Mouse (Mus musculus) neural tube, embryonic 11.5 days (tissue): ENCODE data around the gene Xylt2. TPM values are rescaled to one million over a fixed set of nuclear protein-coding genes. Genes with fewer than 3 reads are reported as not detected.

Experiments used
- ATAC-seq: fragments of 200-750 bp; cut with Nextera tagmentation; 2 replicates; pipeline ENCODE4 v1.8.0; 2017; ENCODE audit warnings: moderate number of reproducible peaks, mild to moderate bottlenecking, moderate TSS enrichment, moderate library complexity; ENCODE audit not compliant: insufficient read depth, low FRiP score, low TSS enrichment
- DNase-seq: peaks from one replicate; pipeline ENCODE4 v3.0.0-alpha.2; 2015; ENCODE audit warnings: low spot score
- H3K27ac ChIP-seq: fragments of 300-500 bp; sonication (generic); 2 replicates; pipeline ENCODE4 v1.5.1; 2014; ENCODE audit warnings: low read depth, mild to moderate bottlenecking, low read length
- H3K27me3 ChIP-seq: fragments of 300-500 bp; sonication (generic); 2 replicates; pipeline ENCODE4 v1.6.1; 2014; ENCODE audit warnings: mild to moderate bottlenecking, low read length, mixed read lengths; ENCODE audit not compliant: control insufficient read depth, insufficient read depth
- H3K36me3 ChIP-seq: fragments of 300-500 bp; sonication (generic); 2 replicates; pipeline ENCODE4 v1.6.1; 2014; ENCODE audit warnings: mild to moderate bottlenecking, low read length, moderate library complexity, mixed read lengths; ENCODE audit not compliant: control insufficient read depth, insufficient read depth
- H3K4me1 ChIP-seq: fragments of 300-500 bp; sonication (generic); 2 replicates; pipeline ENCODE4 v1.6.1; 2014; ENCODE audit warnings: low read length, mixed read lengths; ENCODE audit not compliant: control insufficient read depth, insufficient read depth
- H3K4me2 ChIP-seq: fragments of 300-500 bp; sonication (generic); 2 replicates; pipeline ENCODE4 v1.6.1; 2014; ENCODE audit warnings: low read depth, mild to moderate bottlenecking, moderate library complexity
- H3K4me3 ChIP-seq: fragments of 300-500 bp; sonication (generic); 2 replicates; pipeline ENCODE4 v1.5.1; 2014; ENCODE audit warnings: low read depth, low read length
- H3K9ac ChIP-seq: fragments of 300-500 bp; sonication (generic); 2 replicates; pipeline ENCODE4 v1.6.1; 2014; ENCODE audit warnings: mild to moderate bottlenecking, low read length
- H3K9me3 ChIP-seq: fragments of 300-500 bp; sonication (generic); 2 replicates; pipeline ENCODE4 v1.6.1; 2016; ENCODE audit warnings: low read length; ENCODE audit not compliant: control insufficient read depth
- WGBS: fragments of 180-500 bp; shearing (Covaris S2); extraction: QIAGEN DNeasy Blood & Tissue Kit; methylation state at CpG from one replicate; pipeline ENCODE4 v1.1.7; 2014; 5-methylcytosine and 5-hydroxymethylcytosine counted together
- polyA plus RNA-seq: library from polyadenylated mRNA; unstranded; fragments of >200 nt; fragmentation: Nextera tagmentation; extraction: Ambion mirVana; gene quantifications from 2 replicates; pipeline ENCODE4 v1.2.1, GENCODE M21; 2014

Gene Xylt2
- 14.2 and 17.0 TPM in 2 replicates for polyA plus RNA-seq

DNA sequence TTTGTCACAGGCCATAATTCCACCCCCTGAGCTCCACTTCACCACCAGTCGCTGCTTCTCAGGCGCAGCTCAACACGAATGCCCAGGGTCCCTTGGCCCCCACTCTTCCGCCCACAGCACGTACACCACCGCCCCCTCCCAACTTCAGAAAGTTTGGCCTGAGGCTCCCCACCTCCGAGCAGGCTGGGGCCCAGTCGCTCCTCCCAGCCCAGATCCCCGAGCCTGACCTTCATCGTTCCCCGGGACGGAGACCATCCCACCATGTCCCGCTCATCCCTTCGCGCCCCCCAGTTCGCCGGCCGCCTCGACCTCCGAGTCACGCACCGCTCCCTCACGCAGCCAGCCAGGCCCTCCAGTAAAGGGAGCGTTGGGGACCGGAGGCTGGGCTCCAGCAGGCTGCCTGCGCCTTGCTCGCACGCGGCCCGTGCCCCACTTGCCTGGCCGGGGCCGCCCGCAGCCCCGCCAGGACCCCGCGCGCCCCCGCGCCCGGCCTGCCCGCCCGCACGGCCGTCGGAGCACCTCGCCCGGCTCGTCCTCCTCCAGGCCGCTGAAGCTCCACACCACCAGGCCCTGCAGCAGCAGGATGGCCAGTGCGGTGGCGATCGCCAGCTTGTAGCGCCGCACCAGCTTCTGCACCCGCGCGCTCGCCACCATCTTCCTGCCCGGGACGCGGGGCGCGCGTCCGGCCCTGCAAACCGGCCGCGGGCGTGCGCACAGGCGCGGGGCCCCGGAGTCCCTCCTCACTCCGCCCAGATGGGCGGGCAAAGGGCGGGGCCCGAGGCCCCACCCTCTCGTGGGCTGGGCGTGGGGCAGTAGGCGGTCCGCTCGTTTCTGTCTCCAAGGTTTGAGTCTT, at the start of gene Xylt2:
TSS of gene Xylt2 (minus strand) at position 762 of the 853 bp plus-strand sequence.
- peak within 1 kb of the TSS; percentile 97 for H3K9ac ChIP-seq
- H3K27ac ChIP-seq: peak within 1 kb of the TSS; percentile 89
- DNase-seq (peak; percentile 98), ATAC-seq (peak; percentile 94)
- under 1% methylated on average over 75 of the region's 82 CpGs for WGBS
- no peaks in the 10 kb centered on the region; the same call in 1 of the 2 replicates for H3K36me3 ChIP-seq
- H3K4me3 ChIP-seq: peak within 1 kb of the TSS; percentile 94
- H3K27me3 ChIP-seq: no peaks in the 10 kb centered on the region
- peaks cover 11% of the 10 kb centered on the region for H3K4me1 ChIP-seq
- peak within 1 kb of the TSS; percentile 83 for H3K4me2 ChIP-seq
- H3K9me3 ChIP-seq: no peaks in the 10 kb centered on the region

DNA sequence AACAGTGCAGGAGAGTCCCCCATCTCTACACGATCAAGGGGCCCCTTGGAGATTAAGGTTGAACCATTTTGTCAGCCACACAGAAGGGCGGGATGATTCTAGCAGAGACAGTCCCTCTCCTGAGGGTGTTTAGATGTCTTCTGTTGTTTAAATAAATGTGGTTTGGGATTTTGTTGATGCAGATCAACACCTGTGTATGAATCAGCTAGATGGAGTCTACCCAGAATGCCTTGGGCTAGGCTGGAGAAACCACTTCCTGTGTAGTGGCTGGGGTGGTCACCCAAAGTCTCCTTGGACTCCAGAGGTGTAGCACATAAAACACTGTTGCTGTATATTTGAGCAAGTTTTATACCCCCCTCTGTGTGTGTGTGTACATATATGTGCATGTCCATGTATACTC, 41.9 kb upstream of the Xylt2 start:
- no peaks in the 10 kb centered on the region for H3K4me1 ChIP-seq
- no peak overlapping the region for H3K4me3 ChIP-seq
- 97% methylated on average over 2 of the region's 2 CpGs for WGBS
- H3K27me3 ChIP-seq: no peaks in the 10 kb centered on the region
- no peak for ATAC-seq
- H3K27ac ChIP-seq: no peak overlapping the region
- H3K9ac ChIP-seq: no peak overlapping the region
- H3K4me2 ChIP-seq: no peak overlapping the region
- H3K9me3 ChIP-seq: no peaks in the 10 kb centered on the region
- H3K36me3 ChIP-seq: no peaks in the 10 kb centered on the region
- no peak for DNase-seq

DNA sequence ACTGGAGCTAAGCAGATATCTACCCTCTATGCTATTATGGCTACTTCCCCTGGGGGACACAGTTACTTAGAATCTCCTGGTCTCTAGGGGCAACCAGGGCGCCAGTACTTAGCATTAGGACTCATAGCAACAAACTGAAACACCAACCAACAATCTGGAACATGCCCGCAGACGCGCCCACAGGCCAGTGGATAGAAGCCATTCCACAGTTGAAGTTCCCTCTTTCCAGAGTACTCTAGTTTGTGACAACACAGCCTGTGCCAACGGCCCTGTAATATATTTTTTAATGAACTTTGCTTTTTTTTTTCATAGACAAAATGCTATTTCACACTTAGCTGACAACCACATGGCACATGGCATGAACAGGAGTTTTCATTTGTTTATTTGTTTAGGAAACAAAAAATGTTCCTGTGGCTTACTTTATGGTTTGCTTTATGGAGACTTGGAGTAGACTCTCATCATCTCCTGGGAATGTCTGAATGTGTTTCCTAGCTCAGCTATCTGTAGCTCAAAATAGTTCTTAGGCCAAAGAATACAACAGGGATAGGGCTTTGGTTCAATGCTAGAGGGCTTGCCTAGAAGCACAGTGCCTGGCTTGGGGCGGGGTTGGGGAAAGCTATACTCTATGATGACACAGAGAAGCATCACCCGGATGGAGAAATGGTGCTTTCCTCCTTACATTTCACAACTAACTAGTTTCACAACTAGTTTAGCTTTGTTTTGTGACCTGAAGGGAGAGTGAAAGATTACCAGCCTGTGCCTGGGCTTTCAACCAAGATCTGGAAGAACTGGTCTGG, 41.0 kb upstream of the Xylt2 start:
- H3K9me3 ChIP-seq: no peaks in the 10 kb centered on the region
- H3K4me1 ChIP-seq: no peaks in the 10 kb centered on the region
- no peak for ATAC-seq
- no peaks in the 10 kb centered on the region for H3K27me3 ChIP-seq
- no peak overlapping the region for H3K27ac ChIP-seq
- no peak overlapping the region for H3K4me3 ChIP-seq
- 92% methylated on average over 7 of the region's 7 CpGs for WGBS
- no peak for DNase-seq
- no peak overlapping the region for H3K9ac ChIP-seq
- H3K36me3 ChIP-seq: no peaks in the 10 kb centered on the region
- no peak overlapping the region for H3K4me2 ChIP-seq

GRCm38 (mm10) chr11:94717239-94717638, 39.9 kb upstream of the Xylt2 start:
- DNase-seq (no peak), ATAC-seq (no peak)
- Histone ChIP-seq H3K27me3 (no peaks in the 10 kb centered on the region), H3K4me2 (no peak overlapping the region), H3K4me3 (no peak overlapping the region), H3K9ac (no peak overlapping the region), H3K4me1 (no peaks in the 10 kb centered on the region), H3K36me3 (no peaks in the 10 kb centered on the region), H3K9me3 (no peaks in the 10 kb centered on the region), H3K27ac (no peak overlapping the region)
- WGBS: 38% methylated on average over 11 of the region's 11 CpGs

GRCm38 (mm10) chr11:94716754-94717153, 39.4 kb upstream of the Xylt2 start:
- Histone ChIP-seq H3K9me3 (no peaks in the 10 kb centered on the region), H3K4me3 (no peak overlapping the region), H3K9ac (no peak overlapping the region), H3K27ac (no peak overlapping the region), H3K27me3 (no peaks in the 10 kb centered on the region), H3K36me3 (no peaks in the 10 kb centered on the region), H3K4me2 (no peak overlapping the region), H3K4me1 (no peaks in the 10 kb centered on the region)
- peak; percentile 53 for DNase-seq
- WGBS: 9% methylated on average over 9 of the region's 9 CpGs
- no peak for ATAC-seq

DNA sequence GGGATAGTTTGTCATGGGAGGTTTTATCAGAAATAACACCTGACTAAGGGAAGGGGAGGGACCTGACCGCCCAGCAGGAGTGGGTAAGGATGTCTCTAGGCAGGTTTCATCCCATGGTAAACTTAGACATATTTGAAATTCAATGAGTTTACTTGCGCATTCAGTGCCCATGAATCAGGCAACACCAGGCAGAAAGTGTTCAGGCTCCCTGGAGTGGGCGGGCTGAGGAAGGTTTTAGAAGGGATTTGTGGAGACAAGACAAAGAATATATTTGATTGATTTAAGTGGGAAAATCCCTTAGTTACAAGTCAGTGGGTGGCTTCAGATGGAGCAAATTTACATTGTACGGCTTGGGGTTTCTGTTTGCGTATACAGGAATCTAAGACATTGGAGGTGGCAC, 38.3 kb upstream of the Xylt2 start:
- Histone ChIP-seq H3K4me2 (no peak overlapping the region), H3K27me3 (no peaks in the 10 kb centered on the region), H3K9me3 (no peaks in the 10 kb centered on the region), H3K27ac (no peak overlapping the region), H3K4me1 (no peaks in the 10 kb centered on the region), H3K36me3 (no peaks in the 10 kb centered on the region), H3K4me3 (no peak overlapping the region), H3K9ac (no peak overlapping the region)
- 80% methylated on average over 5 of the region's 5 CpGs for WGBS
- no peak for DNase-seq
- ATAC-seq: no peak

DNA sequence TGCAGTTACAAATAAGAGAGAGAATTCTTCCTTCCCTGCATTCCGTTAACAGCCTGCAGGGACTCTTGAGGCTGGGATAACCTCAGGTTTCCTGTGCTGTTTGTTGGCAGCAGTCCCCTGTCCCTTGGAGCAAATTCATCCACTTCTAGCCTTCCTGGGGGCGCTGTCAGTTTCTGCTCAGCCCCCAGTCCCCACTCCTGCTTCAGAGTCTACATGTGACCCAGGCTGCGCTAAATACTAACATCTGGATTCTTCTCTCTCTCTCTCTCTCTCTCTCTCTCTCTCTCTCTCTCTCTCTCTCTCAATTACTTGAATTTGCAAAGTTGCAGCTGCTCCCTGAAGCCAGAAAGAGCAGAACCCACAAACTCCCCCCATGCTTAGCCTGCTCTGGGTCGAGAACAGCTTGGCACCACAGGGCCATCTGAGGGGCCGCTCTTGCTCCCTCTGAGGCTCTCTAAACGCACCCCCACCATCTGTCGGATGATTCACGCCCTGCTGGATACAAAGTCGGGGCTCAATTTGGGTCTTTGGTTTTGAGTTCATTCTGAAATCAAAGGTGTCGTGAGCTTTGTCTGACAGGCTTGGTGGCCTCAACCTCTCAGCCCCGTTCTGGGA, 36.0 kb upstream of the Xylt2 start:
- Histone ChIP-seq H3K27me3 (no peaks in the 10 kb centered on the region), H3K27ac (no peak overlapping the region), H3K36me3 (no peaks in the 10 kb centered on the region), H3K4me3 (no peak overlapping the region), H3K4me2 (no peak overlapping the region), H3K9me3 (no peaks in the 10 kb centered on the region), H3K9ac (no peak overlapping the region), H3K4me1 (no peaks in the 10 kb centered on the region)
- 54% methylated on average over 11 of the region's 11 CpGs for WGBS
- ATAC-seq (no peak), DNase-seq (no peak)

- ATAC-seq: no peak
- no peak for DNase-seq
- no peaks in the 10 kb centered on the region for H3K27me3 ChIP-seq
Measured at GRCm38 (mm10) chr11:94704472-94704871, 27.2 kb upstream of the Xylt2 start, which contains the start of gene Gm11541. Gene Gm11541, minus strand, starts transcription at chr11:94704499.

More at GRCm38 (mm10) chr11:94704472-94704871, 27.2 kb upstream of the Xylt2 start, which contains the start of gene Gm11541:
- H3K4me1 ChIP-seq: no peaks in the 10 kb centered on the region
- H3K4me3 ChIP-seq: no peak within 1 kb of the TSS
- no peaks in the 10 kb centered on the region for H3K36me3 ChIP-seq
- no peak within 1 kb of the TSS for H3K4me2 ChIP-seq
- no peaks in the 10 kb centered on the region for H3K9me3 ChIP-seq
- WGBS: 82% methylated on average over 5 of the region's 5 CpGs
- H3K27ac ChIP-seq: no peak within 1 kb of the TSS
- no peak within 1 kb of the TSS for H3K9ac ChIP-seq
